Mouse (Mus musculus) forebrain, postnatal 0 days (tissue): Measurements from ENCODE around the gene 2010111I01Rik. TPM values are rescaled to one million over a fixed set of nuclear protein-coding genes. Genes with fewer than 3 reads are reported as not detected.

Experiments
- ATAC-seq: fragments of 200-750 bp; cut with Nextera tagmentation; 2 replicates; pipeline ENCODE4 v1.8.0; 2017; ENCODE audit warnings: mild to moderate bottlenecking, moderate library complexity
- DNase-seq: peaks from one replicate; pipeline ENCODE4 v3.0.0-alpha.2; 2015
- H3K27ac ChIP-seq: fragments of 300-500 bp; sonication (generic); 2 replicates; pipeline ENCODE4 v1.5.1; 2014; ENCODE audit warnings: low read depth, mild to moderate bottlenecking, antibody characterized with exemption, low read length, moderate library complexity, mixed read lengths
- H3K27me3 ChIP-seq: fragments of 300-500 bp; sonication (generic); 2 replicates; pipeline ENCODE4 v1.6.1; 2014; ENCODE audit warnings: mild to moderate bottlenecking, low read length, mixed read lengths; ENCODE audit not compliant: insufficient read depth
- H3K36me3 ChIP-seq: fragments of 300-500 bp; sonication (generic); 2 replicates; pipeline ENCODE4 v1.6.1; 2014; ENCODE audit warnings: mild to moderate bottlenecking, moderate library complexity; ENCODE audit not compliant: insufficient read depth
- H3K4me1 ChIP-seq: fragments of 300-500 bp; sonication (generic); 2 replicates; pipeline ENCODE4 v1.6.1; 2014; ENCODE audit warnings: antibody characterized with exemption; ENCODE audit not compliant: insufficient read depth
- H3K4me2 ChIP-seq: fragments of 300-500 bp; sonication (generic); 2 replicates; pipeline ENCODE4 v1.6.1; 2014; ENCODE audit warnings: low read depth, mild to moderate bottlenecking, moderate library complexity
- H3K4me3 ChIP-seq: fragments of 300-500 bp; sonication (generic); 2 replicates; pipeline ENCODE4 v1.5.1; 2014; ENCODE audit warnings: low read depth, low read length, mixed read lengths
- H3K9ac ChIP-seq: fragments of 300-500 bp; sonication (generic); 2 replicates; pipeline ENCODE4 v1.6.1; 2014; ENCODE audit warnings: mild to moderate bottlenecking
- H3K9me3 ChIP-seq: fragments of 300-500 bp; sonication (generic); 2 replicates; pipeline ENCODE4 v1.6.1; 2016; ENCODE audit warnings: low read length
- CTCF ChIP-seq: sonication (generic); IDR thresholded peaks from 2 replicates; pipeline ENCODE4 v1.5.1; 2016; ENCODE audit warnings: antibody characterized with exemption, control low read depth, low read depth
- WGBS: fragments of 180-500 bp; shearing (Covaris S2); extraction: QIAGEN DNeasy Blood & Tissue Kit; methylation state at CpG from one replicate; pipeline ENCODE4 v1.1.7; 2014; 5-methylcytosine and 5-hydroxymethylcytosine counted together
- polyA plus RNA-seq: library from polyadenylated mRNA; unstranded; fragments of >200 nt; fragmentation: Nextera tagmentation; extraction: Ambion mirVana; gene quantifications from 2 replicates; pipeline ENCODE4 v1.2.1, GENCODE M21; 2015
- total RNA-seq: library from RNA; depleted of rRNA; stranded (reverse); fragments of >200 nt; gene quantifications from 2 replicates; pipeline ENCODE4 v1.2.3, GENCODE M21; 2014

Gene 2010111I01Rik
- total and polyA plus RNA-seq, 2 experiments from 2014 or later = 20.3 to 47.8 TPM

- no peak for TF ChIP-seq CTCF
- DNase-seq (no peak), ATAC-seq (peak; percentile 36; the same call in 1 of the 2 replicates)
- no peak overlapping the region for H3K4me3 ChIP-seq
- H3K36me3 ChIP-seq = no peaks in the 10 kb centered on the region
- H3K9me3 ChIP-seq = no peaks in the 10 kb centered on the region
- H3K4me1 ChIP-seq = no peaks in the 10 kb centered on the region
- H3K27ac ChIP-seq = no peak overlapping the region
- H3K27me3 ChIP-seq = no peaks in the 10 kb centered on the region
- H3K9ac ChIP-seq = no peak overlapping the region
- 59% methylated on average over 4 of the region's 4 CpGs for WGBS
- no peak overlapping the region for H3K4me2 ChIP-seq
These were observed 24.0 kb upstream of the 2010111I01Rik start for GRCm38 (mm10) chr13:62940721-62941120.

DNA sequence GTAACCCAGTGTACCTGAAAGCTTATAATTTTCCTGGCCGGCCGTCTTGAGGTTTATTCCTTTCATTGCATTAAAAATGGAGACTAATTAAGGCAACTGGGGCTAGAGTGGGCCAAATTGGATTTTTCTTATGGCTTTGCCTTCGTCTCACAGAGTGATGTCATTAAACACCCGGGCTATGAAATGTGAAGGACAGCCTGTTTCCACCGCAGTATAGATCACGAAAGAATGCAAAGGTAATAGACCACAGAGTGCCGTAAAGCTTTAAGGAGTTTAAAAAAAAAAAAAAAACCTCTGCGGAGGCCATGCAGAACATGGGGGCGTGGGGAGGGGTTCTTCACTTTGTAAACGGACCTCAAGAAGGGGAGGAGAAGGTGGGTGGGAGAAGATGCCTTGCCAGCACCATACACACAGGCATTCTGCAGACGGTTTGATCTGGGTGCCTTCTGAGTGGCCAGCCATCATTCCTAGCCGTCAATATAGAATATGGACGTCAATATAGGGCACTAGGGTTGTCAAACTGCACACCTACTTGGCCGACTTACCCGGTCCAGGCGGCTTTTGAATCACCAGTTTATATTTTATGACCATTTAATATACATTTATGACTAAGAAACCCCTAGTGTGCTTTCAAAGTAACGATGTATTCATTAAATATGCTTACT, 23.2 kb upstream of the 2010111I01Rik start:
- no peaks in the 10 kb centered on the region for H3K4me1 ChIP-seq
- H3K36me3 ChIP-seq = no peaks in the 10 kb centered on the region
- no peak for TF ChIP-seq CTCF
- no peak overlapping the region for H3K4me2 ChIP-seq
- 68% methylated on average over 17 of the region's 17 CpGs for WGBS
- no peaks in the 10 kb centered on the region for H3K27me3 ChIP-seq
- no peaks in the 10 kb centered on the region for H3K9me3 ChIP-seq
- no peak overlapping the region for H3K9ac ChIP-seq
- DNase-seq (no peak), ATAC-seq (no peak)
- no peak overlapping the region for H3K27ac ChIP-seq
- H3K4me3 ChIP-seq = no peak overlapping the region

DNA sequence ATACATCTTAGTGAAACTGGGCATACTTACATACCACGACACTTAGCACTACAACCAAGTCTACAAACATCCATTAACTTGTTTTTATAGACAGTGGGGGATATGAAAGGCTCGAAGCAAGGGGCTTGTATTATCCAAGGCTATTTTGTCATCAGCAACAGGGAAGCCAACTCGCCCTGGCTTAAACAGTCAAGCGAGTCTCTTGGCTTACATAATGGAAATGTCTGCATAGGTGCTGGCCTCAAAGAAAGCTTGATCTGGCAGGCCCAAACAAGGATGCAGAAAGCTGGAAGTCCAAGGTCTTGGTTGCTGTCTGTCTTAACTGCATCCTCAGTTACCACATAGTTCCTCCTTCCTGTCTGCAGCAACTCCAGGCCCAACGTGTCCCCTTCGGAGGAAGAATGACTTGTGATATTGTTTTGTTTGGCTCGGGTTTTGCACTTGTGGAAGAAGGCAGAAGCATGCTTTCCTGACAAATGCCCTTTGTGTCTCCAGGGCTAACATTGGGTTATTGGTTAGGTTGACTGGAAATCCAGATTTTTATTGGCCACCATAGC, 21.3 kb upstream of the 2010111I01Rik start:
- WGBS = 79% methylated on average over 7 of the region's 7 CpGs
- TF ChIP-seq CTCF = no peak

DNA sequence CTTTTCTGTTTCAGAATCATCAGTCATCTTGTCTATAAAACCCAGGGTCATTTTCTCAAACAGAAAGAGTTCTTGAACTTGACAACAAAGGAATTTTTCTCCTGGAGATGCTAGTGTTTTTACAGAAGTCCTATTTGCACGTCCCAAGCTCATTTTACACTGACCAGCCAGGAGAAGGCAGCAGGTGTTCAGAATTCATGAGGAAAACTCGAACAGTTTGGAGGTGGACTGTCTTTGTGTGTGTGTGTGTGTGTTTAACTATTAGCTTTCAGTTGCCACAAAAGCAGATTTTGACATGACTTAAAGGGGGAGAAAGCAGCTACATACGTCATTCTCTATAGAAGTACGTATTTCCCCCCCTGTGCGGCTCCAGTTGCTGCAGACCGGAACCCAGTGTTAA, 20.6 kb upstream of the 2010111I01Rik start:
- no peak overlapping the region for H3K4me2 ChIP-seq
- H3K27me3 ChIP-seq = no peaks in the 10 kb centered on the region
- H3K4me3 ChIP-seq = no peak overlapping the region
- ATAC-seq (no peak), DNase-seq (no peak)
- H3K27ac ChIP-seq = no peak overlapping the region
- 76% methylated on average over 6 of the region's 6 CpGs for WGBS
- H3K9me3 ChIP-seq = no peaks in the 10 kb centered on the region
- peak; percentile 29; the same call in 1 of the 2 replicates for TF ChIP-seq CTCF
- no peaks in the 10 kb centered on the region for H3K4me1 ChIP-seq
- no peaks in the 10 kb centered on the region for H3K36me3 ChIP-seq
- H3K9ac ChIP-seq = no peak overlapping the region

More for the DNA sequence above, 21.3 kb upstream of the 2010111I01Rik start:
- Histone ChIP-seq H3K27ac (no peak overlapping the region), H3K27me3 (no peaks in the 10 kb centered on the region), H3K36me3 (no peaks in the 10 kb centered on the region), H3K9me3 (no peaks in the 10 kb centered on the region), H3K9ac (no peak overlapping the region), H3K4me2 (no peak overlapping the region), H3K4me3 (no peak overlapping the region), H3K4me1 (no peaks in the 10 kb centered on the region)
- ATAC-seq = no peak
- no peak for DNase-seq

DNA sequence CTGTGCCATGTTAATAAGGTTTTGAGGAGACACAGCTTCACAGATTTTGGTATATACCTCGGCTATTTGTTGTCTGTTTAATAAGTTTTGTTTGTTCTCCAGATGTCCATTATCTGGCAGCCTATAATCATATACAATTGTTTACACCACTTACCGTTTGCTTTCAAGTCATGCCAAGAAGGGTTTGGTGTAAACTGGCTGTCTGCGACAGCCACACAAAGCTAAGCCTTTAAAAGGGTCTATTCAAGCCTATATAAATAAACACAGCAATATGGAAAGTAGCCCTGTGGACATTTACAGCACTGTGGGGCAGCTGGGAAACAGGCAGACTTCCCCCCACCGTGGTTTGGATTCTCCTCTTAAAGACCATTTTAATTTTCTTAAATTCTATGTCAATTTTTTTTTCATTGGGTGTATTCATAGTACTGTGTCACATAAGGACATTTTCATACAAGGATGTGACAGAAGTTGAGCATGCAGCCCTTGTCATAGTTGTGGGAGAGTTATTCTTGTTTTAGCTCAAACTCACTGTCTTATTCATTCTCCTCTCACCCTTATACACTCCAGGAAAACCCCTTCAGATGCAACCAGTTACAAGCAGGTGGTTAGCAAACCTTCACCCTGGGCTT, 15.0 kb upstream of the 2010111I01Rik start:
- Histone ChIP-seq H3K36me3 (no peaks in the 10 kb centered on the region), H3K27me3 (no peaks in the 10 kb centered on the region), H3K9me3 (no peaks in the 10 kb centered on the region), H3K4me2 (no peak overlapping the region), H3K4me3 (no peak overlapping the region), H3K9ac (no peak overlapping the region), H3K4me1 (no peaks in the 10 kb centered on the region), H3K27ac (no peak overlapping the region)
- 11% methylated on average over 4 of the region's 4 CpGs for WGBS
- ATAC-seq = peak; percentile 77
- no peak for TF ChIP-seq CTCF
- DNase-seq = no peak

GRCm38 (mm10) chr13:62951606-62952005, 13.1 kb upstream of the 2010111I01Rik start:
- no peaks in the 10 kb centered on the region for H3K4me1 ChIP-seq
- no peak overlapping the region for H3K9ac ChIP-seq
- no peak for ATAC-seq
- DNase-seq = no peak
- whole genome bisulfite sequencing = 84% methylated on average over 1 of the region's 1 CpGs
- H3K4me2 ChIP-seq = no peak overlapping the region
- no peak overlapping the region for H3K4me3 ChIP-seq
- no peaks in the 10 kb centered on the region for H3K27me3 ChIP-seq
- TF ChIP-seq CTCF = no peak
- no peaks in the 10 kb centered on the region for H3K9me3 ChIP-seq
- H3K36me3 ChIP-seq = no peaks in the 10 kb centered on the region
- no peak overlapping the region for H3K27ac ChIP-seq

DNA sequence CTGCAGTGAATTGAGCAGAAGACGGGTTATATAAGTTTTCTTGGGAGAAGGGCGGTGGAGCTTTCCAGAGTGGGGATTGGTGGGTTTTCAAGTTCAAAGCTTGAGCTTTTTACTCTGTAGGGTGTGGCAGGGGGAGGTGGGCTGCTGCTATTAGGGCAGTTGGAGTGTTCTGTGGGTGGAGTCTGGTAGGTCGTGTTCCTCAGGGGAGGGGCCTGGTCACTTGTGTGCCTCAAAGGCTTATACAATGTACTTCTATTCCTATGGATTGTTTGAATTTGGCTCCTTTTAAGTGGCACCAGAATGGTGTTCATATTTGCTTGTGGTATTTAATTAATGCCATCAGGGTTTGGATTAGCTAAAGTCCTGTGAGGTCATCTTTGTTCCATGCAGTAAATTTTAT, 12.6 kb upstream of the 2010111I01Rik start:
- no peak for TF ChIP-seq CTCF
- H3K4me1 ChIP-seq = no peaks in the 10 kb centered on the region
- H3K27me3 ChIP-seq = no peaks in the 10 kb centered on the region
- no peak for ATAC-seq
- 75% methylated on average over 3 of the region's 3 CpGs for WGBS
- no peak for DNase-seq
- H3K4me2 ChIP-seq = no peak overlapping the region
- H3K9ac ChIP-seq = no peak overlapping the region
- no peak overlapping the region for H3K27ac ChIP-seq
- H3K4me3 ChIP-seq = no peak overlapping the region
- no peaks in the 10 kb centered on the region for H3K36me3 ChIP-seq
- no peaks in the 10 kb centered on the region for H3K9me3 ChIP-seq
